Mouse (Mus musculus) lung, adult 18-20 months (tissue): ENCODE results near the gene Fam47c.

ENCODE experiments used
- DNase-seq, 2 experiments: peaks; one replicate each; pipeline ENCODE4 v3.0.0; 2022; ENCODE audit warnings: mixed read lengths in 2 of 2

The Fam47c gene

GRCm38 (mm10) chrX:78737463-78737862 is at the start of gene Fam47c:
TSS of gene Fam47c (plus strand) at chrX:78737763.
- DNase-seq: no peak

GRCm38 (mm10) chrX:78769408-78769807 is 31.8 kb downstream of the Fam47c start:
- DNase-seq: no peak

- DNase-seq: no peak
Measured at GRCm38 (mm10) chrX:78777078-78777477, 39.5 kb downstream of the Fam47c start.
